ENCODE assay signal across 8 mouse cellular contexts in genomic region chr7:123030709-123031181, GRCm38 (mm10).
DNase-seq lines count a peak whose midpoint lies in the region; ATAC-seq and TF ChIP-seq lines count a peak whose summit lies in the region.

No protein-coding gene starts in this region.

- no peaks in the 10 kb centered on the region for H3K9me3 ChIP-seq in embryonic facial prominence, embryonic 11.5 days (replicated peaks; ENCODE audit: control insufficient read depth, low read length)
- no peaks in the 10 kb centered on the region for H3K9me3 ChIP-seq in heart, embryonic 15.5 days (replicated peaks)

- no peak for TF ChIP-seq CTCF in liver, adult 2 months (IDR thresholded peaks at IDR 0.05; ENCODE audit: low read depth, low read length)

- TF ChIP-seq POLR2A in liver, adult 2 months (IDR thresholded peaks at IDR 0.05; ENCODE audit: extremely low read depth, insufficient read depth, low read length): no peak

- H3K4me3 ChIP-seq in embryonic facial prominence, embryonic 11.5 days (ENCODE audit: low read depth, low read length): peak overlapping the region; percentile 33
- H3K4me3 ChIP-seq in heart, embryonic 15.5 days: peak overlapping the region; percentile 47
- peak overlapping the region; percentile 12; the same call in 1 of the 2 replicates for H3K4me3 ChIP-seq in liver, adult 2 months (ENCODE audit: insufficient read depth, low read depth, low read length)

- H3K4me2 ChIP-seq in embryonic facial prominence, embryonic 11.5 days (ENCODE audit: low read depth, low read length): peak overlapping the region; percentile 65
- peak overlapping the region; percentile 87 for H3K4me2 ChIP-seq in heart, embryonic 15.5 days

- peak; percentile 54 for DNase-seq in adrenal gland, adult 2 months
- DNase-seq in embryonic facial prominence, embryonic 11.5 days (ENCODE audit: low spot score): peak; percentile 82
- peak; percentile 87 for DNase-seq in kidney, postnatal 14 days
- peak; percentile 23 for DNase-seq in liver, adult 2 months (ENCODE audit: extremely low read depth, low read depth, low spot score)
- peak; percentile 34 to 59 for DNase-seq in natural killer cell, adult 2 months (ENCODE audit: low spot score in 2 of 2)
- DNase-seq in yolk sac, embryonic 10.5 days (ENCODE audit: low spot score): peak; percentile 22

- H3K9ac ChIP-seq in embryonic facial prominence, embryonic 11.5 days (replicated peaks; ENCODE audit: low read length): peak overlapping the region; percentile 43
- peak overlapping the region; percentile 47 for H3K9ac ChIP-seq in heart, embryonic 15.5 days
- H3K9ac ChIP-seq in liver, adult 2 months (ENCODE audit: low read depth, low read length): 0 out of 2 replicates have a peak overlapping the region, but pooled peaks have one; percentile 15

- no peak overlapping the region for H3K27ac ChIP-seq in embryonic facial prominence, embryonic 11.5 days (replicated peaks; ENCODE audit: low read depth, low read length)
- no peak overlapping the region for H3K27ac ChIP-seq in heart, embryonic 15.5 days
- no peak overlapping the region for H3K27ac ChIP-seq in liver, adult 2 months (replicated peaks; ENCODE audit: insufficient read depth, low read depth, low read length)

- H3K27me3 ChIP-seq in embryonic facial prominence, embryonic 11.5 days (ENCODE audit: control insufficient read depth, insufficient read depth, low read length): no peaks in the 10 kb centered on the region
- H3K27me3 ChIP-seq in heart, embryonic 15.5 days: peaks cover 9% of the 10 kb centered on the region; the same call in 1 of the 2 replicates
- peaks cover 2% of the 10 kb centered on the region; the same call in 1 of the 2 replicates for H3K27me3 ChIP-seq in liver, adult 2 months (ENCODE audit: control insufficient read depth, insufficient read depth, low read length)

- no peaks in the 10 kb centered on the region for H3K36me3 ChIP-seq in embryonic facial prominence, embryonic 11.5 days (replicated peaks; ENCODE audit: control insufficient read depth, insufficient read depth, low read depth, low read length)
- no peaks in the 10 kb centered on the region for H3K36me3 ChIP-seq in heart, embryonic 15.5 days
- no peaks in the 10 kb centered on the region for H3K36me3 ChIP-seq in liver, adult 2 months (ENCODE audit: control insufficient read depth, insufficient read depth, low read length)

- H3K4me1 ChIP-seq in embryonic facial prominence, embryonic 11.5 days (ENCODE audit: control insufficient read depth, insufficient read depth, low read length): no peaks in the 10 kb centered on the region; the same call in 1 of the 2 replicates
- H3K4me1 ChIP-seq in heart, embryonic 15.5 days (replicated peaks): peaks cover 14% of the 10 kb centered on the region
- H3K4me1 ChIP-seq in liver, adult 2 months (ENCODE audit: control insufficient read depth, insufficient read depth, low read length): no peaks in the 10 kb centered on the region

- 1% methylated on average over 19 of the region's 21 CpGs for WGBS in embryonic facial prominence, embryonic 11.5 days
- WGBS in heart, embryonic 15.5 days: under 1% methylated on average over 21 of the region's 21 CpGs
- under 1% methylated on average over 21 of the region's 21 CpGs for WGBS in liver, adult 2 months

- ATAC-seq in CD4-positive, CD25-positive, alpha-beta regulatory T cell, adult 4 months: peak; percentile 71
- peak; percentile 78 for ATAC-seq in embryonic facial prominence, embryonic 11.5 days (replicated peaks; ENCODE audit: insufficient number of reproducible peaks, low FRiP score, low TSS enrichment, low read depth)
- ATAC-seq in heart, embryonic 15.5 days (replicated peaks; ENCODE audit: insufficient number of reproducible peaks, insufficient read depth, low FRiP score, low read depth): peak; percentile 58; the same call in 1 of the 2 replicates

- H3K79me2 ChIP-seq in liver, adult 2 months (ENCODE audit: control insufficient read depth, insufficient read depth, low read length): no peaks in the 10 kb centered on the region

Comparison
In these comparisons a context has a peak if more than half of its experiments do, and no peak if none do; other contexts are left out.
1. DNase-seq: peak in every context shown above with its lines; median percentile 87 in kidney, postnatal 14 days; 82 in embryonic facial prominence, embryonic 11.5 days; 54 in adrenal gland, adult 2 months; 46 in natural killer cell, adult 2 months; 23 in liver, adult 2 months; 22 in yolk sac, embryonic 10.5 days.